Mouse (Mus musculus) hindbrain, embryonic 11.5 days (tissue): ENCODE measurements around the gene Mgl2. TPM values are rescaled to one million over a fixed set of nuclear protein-coding genes. Genes with fewer than 3 reads are reported as not detected.

Experiments
- ATAC-seq: fragments of 200-750 bp; cut with Nextera tagmentation; 2 replicates; pipeline ENCODE4 v1.8.0; 2017; ENCODE audit warnings: mild to moderate bottlenecking, moderate TSS enrichment, moderate library complexity; ENCODE audit not compliant: low FRiP score
- DNase-seq: peaks from one replicate; pipeline ENCODE4 v3.0.0-alpha.2; 2015; ENCODE audit warnings: low spot score
- H3K27ac ChIP-seq: fragments of 300-500 bp; sonication (generic); 2 replicates; pipeline ENCODE4 v1.5.1; 2014; ENCODE audit warnings: mild to moderate bottlenecking, low read depth, low read length
- H3K27me3 ChIP-seq: fragments of 300-500 bp; sonication (generic); 2 replicates; pipeline ENCODE4 v1.6.1; 2014; ENCODE audit warnings: mild to moderate bottlenecking, low read length, moderate library complexity, mixed read lengths; ENCODE audit not compliant: control insufficient read depth, insufficient read depth
- H3K36me3 ChIP-seq: fragments of 300-500 bp; sonication (generic); 2 replicates; pipeline ENCODE4 v1.6.1; 2014; ENCODE audit warnings: mild to moderate bottlenecking, low read length, moderate library complexity, mixed read lengths; ENCODE audit not compliant: control insufficient read depth, insufficient read depth
- H3K4me1 ChIP-seq: fragments of 300-500 bp; sonication (generic); replicated peaks from 2 replicates; pipeline ENCODE4 v1.6.1; 2014; ENCODE audit warnings: low read length, mixed read lengths; ENCODE audit not compliant: control insufficient read depth, insufficient read depth
- H3K4me2 ChIP-seq: fragments of 300-500 bp; sonication (generic); replicated peaks from 2 replicates; pipeline ENCODE4 v1.6.1; 2014; ENCODE audit warnings: mild to moderate bottlenecking, low read depth, low read length
- H3K4me3 ChIP-seq: fragments of 300-500 bp; sonication (generic); 2 replicates; pipeline ENCODE4 v1.5.1; 2014; ENCODE audit warnings: low read depth, low read length
- H3K9ac ChIP-seq: fragments of 300-500 bp; sonication (generic); 2 replicates; pipeline ENCODE4 v1.6.1; 2014; ENCODE audit warnings: low read depth, low read length
- H3K9me3 ChIP-seq: fragments of 300-500 bp; sonication (generic); 2 replicates; pipeline ENCODE4 v1.6.1; 2016; ENCODE audit warnings: low read length; ENCODE audit not compliant: control insufficient read depth
- WGBS: fragments of 180-500 bp; shearing (Covaris S2); extraction: QIAGEN DNeasy Blood & Tissue Kit; methylation state at CpG from one replicate; pipeline ENCODE4 v1.1.7; 2014; 5-methylcytosine and 5-hydroxymethylcytosine counted together
- polyA plus RNA-seq: library from polyadenylated mRNA; unstranded; fragments of >200 nt; fragmentation: Nextera tagmentation; extraction: Ambion mirVana; gene quantifications from 2 replicates; pipeline ENCODE4 v1.2.1, GENCODE M21; 2014

Gene Mgl2
- 0.42 TPM in 1 of 2 replicates, not detected in the other for polyA plus RNA-seq

- no peak for ATAC-seq
- Histone ChIP-seq H3K27me3 (no peaks in the 10 kb centered on the region), H3K4me2 (no peak within 1 kb of the TSS), H3K36me3 (no peaks in the 10 kb centered on the region), H3K9ac (no peak within 1 kb of the TSS), H3K4me1 (no peaks in the 10 kb centered on the region), H3K9me3 (no peaks in the 10 kb centered on the region), H3K27ac (no peak within 1 kb of the TSS), H3K4me3 (no peak within 1 kb of the TSS)
- WGBS = 80% methylated on average over 9 of the region's 9 CpGs
- no peak for DNase-seq
Observed at GRCm38 (mm10) chr11:70129926-70130379, at the start of gene Mgl2. Gene Mgl2, plus strand, starts transcription at chr11:70130329.

GRCm38 (mm10) chr11:70080803-70081590, 49.1 kb upstream of the Mgl2 start:
- 84% methylated on average over 15 of the region's 15 CpGs for WGBS
- no peak overlapping the region for H3K4me3 ChIP-seq
- H3K27ac ChIP-seq = no peak overlapping the region
- H3K27me3 ChIP-seq = no peaks in the 10 kb centered on the region
- no peak overlapping the region for H3K4me2 ChIP-seq
- DNase-seq (no peak), ATAC-seq (no peak)
- no peak overlapping the region for H3K9ac ChIP-seq
- no peaks in the 10 kb centered on the region for H3K36me3 ChIP-seq
- H3K9me3 ChIP-seq = no peaks in the 10 kb centered on the region
- no peaks in the 10 kb centered on the region for H3K4me1 ChIP-seq

GRCm38 (mm10) chr11:70084563-70084962, 45.6 kb upstream of the Mgl2 start:
- H3K27ac ChIP-seq = no peak overlapping the region
- no peaks in the 10 kb centered on the region for H3K27me3 ChIP-seq
- WGBS = 79% methylated on average over 8 of the region's 8 CpGs

GRCm38 (mm10) chr11:70091986-70092783, 37.9 kb upstream of the Mgl2 start, which contains the start of gene Asgr2:
Gene Asgr2, plus strand, starts transcription at chr11:70092644.
- no peaks in the 10 kb centered on the region for H3K9me3 ChIP-seq
- H3K36me3 ChIP-seq = no peaks in the 10 kb centered on the region
- no peak within 1 kb of the TSS for H3K9ac ChIP-seq
- no peaks in the 10 kb centered on the region for H3K27me3 ChIP-seq
- ATAC-seq (no peak), DNase-seq (no peak)
- H3K4me1 ChIP-seq = no peaks in the 10 kb centered on the region
- no peak within 1 kb of the TSS for H3K4me3 ChIP-seq
- H3K27ac ChIP-seq = no peak within 1 kb of the TSS
- H3K4me2 ChIP-seq = no peak within 1 kb of the TSS
- WGBS = 85% methylated on average over 12 of the region's 12 CpGs

More at GRCm38 (mm10) chr11:70084563-70084962, 45.6 kb upstream of the Mgl2 start:
- no peak for DNase-seq
- H3K36me3 ChIP-seq = no peaks in the 10 kb centered on the region
- no peak overlapping the region for H3K4me3 ChIP-seq
- no peaks in the 10 kb centered on the region for H3K4me1 ChIP-seq
- no peaks in the 10 kb centered on the region for H3K9me3 ChIP-seq
- no peak overlapping the region for H3K9ac ChIP-seq
- ATAC-seq = no peak
- H3K4me2 ChIP-seq = no peak overlapping the region

GRCm38 (mm10) chr11:70097396-70097795, 32.7 kb upstream of the Mgl2 start:
- DNase-seq = peak; percentile 11
- no peak for ATAC-seq
- no peak overlapping the region for H3K4me2 ChIP-seq
- H3K4me1 ChIP-seq = no peaks in the 10 kb centered on the region
- H3K27ac ChIP-seq = no peak overlapping the region
- H3K9me3 ChIP-seq = no peaks in the 10 kb centered on the region
- no peaks in the 10 kb centered on the region for H3K27me3 ChIP-seq
- WGBS = 83% methylated on average over 11 of the region's 11 CpGs
- H3K36me3 ChIP-seq = no peaks in the 10 kb centered on the region
- H3K9ac ChIP-seq = no peak overlapping the region
- H3K4me3 ChIP-seq = no peak overlapping the region

GRCm38 (mm10) chr11:70099102-70099501, 31.0 kb upstream of the Mgl2 start:
- no peak overlapping the region for H3K4me2 ChIP-seq
- DNase-seq (no peak), ATAC-seq (no peak)
- WGBS = 93% methylated on average over 2 of the region's 2 CpGs
- no peaks in the 10 kb centered on the region for H3K9me3 ChIP-seq
- no peaks in the 10 kb centered on the region for H3K27me3 ChIP-seq
- H3K9ac ChIP-seq = no peak overlapping the region
- H3K4me1 ChIP-seq = no peaks in the 10 kb centered on the region
- H3K4me3 ChIP-seq = no peak overlapping the region
- no peaks in the 10 kb centered on the region for H3K36me3 ChIP-seq
- H3K27ac ChIP-seq = no peak overlapping the region

- 84% methylated on average over 2 of the region's 2 CpGs for WGBS
- no peak overlapping the region for H3K27ac ChIP-seq
- H3K36me3 ChIP-seq = no peaks in the 10 kb centered on the region
- H3K9ac ChIP-seq = no peak overlapping the region
- no peak overlapping the region for H3K4me3 ChIP-seq
- DNase-seq (no peak), ATAC-seq (no peak)
- no peaks in the 10 kb centered on the region for H3K9me3 ChIP-seq
- no peaks in the 10 kb centered on the region for H3K27me3 ChIP-seq
- H3K4me2 ChIP-seq = no peak overlapping the region
- no peaks in the 10 kb centered on the region for H3K4me1 ChIP-seq
Observed at GRCm38 (mm10) chr11:70099809-70100208, 30.3 kb upstream of the Mgl2 start.

- ATAC-seq = no peak
- 85% methylated on average over 14 of the region's 14 CpGs for whole genome bisulfite sequencing
Observed at GRCm38 (mm10) chr11:70103701-70104315, 26.3 kb upstream of the Mgl2 start.

More at GRCm38 (mm10) chr11:70103701-70104315, 26.3 kb upstream of the Mgl2 start:
- Histone ChIP-seq H3K4me2 (no peak overlapping the region), H3K9me3 (no peaks in the 10 kb centered on the region), H3K4me1 (no peaks in the 10 kb centered on the region), H3K9ac (no peak overlapping the region), H3K27ac (no peak overlapping the region), H3K4me3 (no peak overlapping the region), H3K27me3 (no peaks in the 10 kb centered on the region), H3K36me3 (no peaks in the 10 kb centered on the region)
- DNase-seq = peak; percentile 4
